8 mouse cellular contexts compared by ENCODE assay signal in the genomic region with DNA sequence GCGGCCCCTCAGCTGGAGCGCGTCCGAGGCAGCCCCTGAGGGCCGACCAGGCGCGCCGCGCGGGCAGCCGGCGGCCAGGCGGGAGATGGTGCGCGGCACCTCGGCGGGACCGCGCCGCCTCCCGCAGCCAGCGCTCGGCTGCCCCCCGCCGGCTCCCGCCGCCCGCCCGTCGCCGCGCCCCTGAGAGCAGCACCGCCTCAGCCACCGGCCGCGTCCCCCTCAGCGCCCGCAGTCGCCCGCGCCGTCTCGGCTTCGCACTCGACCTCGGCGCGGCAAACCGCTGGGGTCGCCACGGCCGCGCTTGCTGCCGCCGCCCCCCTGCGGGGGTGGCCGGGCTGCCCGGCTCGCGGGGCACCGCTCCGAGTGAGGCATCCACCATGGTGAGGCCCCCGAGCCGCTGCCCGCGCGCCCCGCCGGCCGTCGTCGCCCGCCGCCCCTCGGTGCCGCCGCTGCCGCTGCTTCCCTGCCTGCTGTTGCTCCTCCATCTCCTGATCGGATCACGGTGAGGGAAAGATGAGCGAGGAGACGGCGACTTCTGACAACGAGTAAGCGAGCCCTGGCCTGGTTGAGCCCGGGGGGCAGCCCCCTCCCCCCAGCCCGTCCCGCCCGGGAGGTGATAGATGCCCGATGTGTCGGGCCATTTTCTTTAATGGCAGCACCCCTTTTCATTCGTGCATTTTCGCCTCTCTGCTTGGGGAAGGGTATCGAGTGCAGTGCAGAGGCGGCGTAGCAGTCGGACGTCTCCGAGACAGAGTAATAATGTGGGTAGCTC. TPM values are rescaled to one million over a fixed set of nuclear protein-coding genes. Genes with fewer than 3 reads are reported as not detected.
DNase-seq lines count a peak whose midpoint lies in the region; ATAC-seq and TF ChIP-seq lines count a peak whose summit lies in the region.

A gene (plus strand): TSS at position 163 of the 772 bp plus-strand sequence.

- no peaks in the 10 kb centered on the region for H3K36me3 ChIP-seq in forebrain, embryonic 13.5 days (ENCODE audit: poor library complexity, severe bottlenecking)
- H3K36me3 ChIP-seq in hindbrain, embryonic 12.5 days = no peaks in the 10 kb centered on the region
- H3K36me3 ChIP-seq in stomach, embryonic 14.5 days (ENCODE audit: control insufficient read depth, insufficient read depth, low read length) = no peaks in the 10 kb centered on the region

- TF ChIP-seq POLR2A in bone marrow, adult 2 months (IDR thresholded peaks at IDR 0.05; ENCODE audit: borderline replicate concordance, control insufficient read depth, low read depth, low read length) = no peak

- 2% methylated on average over 86 of the region's 99 CpGs for WGBS in bone marrow, adult 2 months
- WGBS in forebrain, embryonic 13.5 days = 2% methylated on average over 45 of the region's 99 CpGs
- WGBS in hindbrain, embryonic 12.5 days = under 1% methylated on average over 74 of the region's 99 CpGs
- under 1% methylated on average over 97 of the region's 99 CpGs for WGBS in stomach, embryonic 14.5 days

- peak within 1 kb of the TSS; percentile 100 for H3K27ac ChIP-seq in left cerebral cortex, adult 2 months
- peak within 1 kb of the TSS; percentile 93 for H3K27ac ChIP-seq in bone marrow, adult 2 months (ENCODE audit: control insufficient read depth, insufficient read depth, low read depth, low read length, poor library complexity)
- peak within 1 kb of the TSS; percentile 99 for H3K27ac ChIP-seq in forebrain, embryonic 13.5 days
- peak within 1 kb of the TSS; percentile 100 for H3K27ac ChIP-seq in hindbrain, embryonic 12.5 days
- peak within 1 kb of the TSS; percentile 100 for H3K27ac ChIP-seq in stomach, embryonic 14.5 days (ENCODE audit: low read length)

- peak within 1 kb of the TSS; percentile 98 for H3K9ac ChIP-seq in forebrain, embryonic 13.5 days
- peak within 1 kb of the TSS; percentile 99 for H3K9ac ChIP-seq in hindbrain, embryonic 12.5 days
- H3K9ac ChIP-seq in stomach, embryonic 14.5 days (replicated peaks; ENCODE audit: low read depth, low read length) = peak within 1 kb of the TSS; percentile 99

- H3K27me3 ChIP-seq in forebrain, embryonic 13.5 days = no peaks in the 10 kb centered on the region
- H3K27me3 ChIP-seq in hindbrain, embryonic 12.5 days = no peaks in the 10 kb centered on the region
- no peaks in the 10 kb centered on the region for H3K27me3 ChIP-seq in stomach, embryonic 14.5 days (ENCODE audit: control insufficient read depth, insufficient read depth, low read length)

- peak; percentile 55 for ATAC-seq in forebrain, embryonic 13.5 days
- peak; percentile 5 for ATAC-seq in hindbrain, embryonic 12.5 days (ENCODE audit: low FRiP score)
- no peak for ATAC-seq in megakaryocyte-erythroid progenitor cell, adult 5-6 weeks (replicated peaks; ENCODE audit: low FRiP score, low TSS enrichment, poor library complexity, severe bottlenecking)
- ATAC-seq in stomach, embryonic 14.5 days (ENCODE audit: insufficient number of reproducible peaks, insufficient read depth, low FRiP score, low read depth) = no peak; the same call in 1 of the 2 replicates

- DNase-seq in left cerebral cortex, adult 2 months (ENCODE audit: extremely low spot score in 1 of 2, low spot score in 2 of 2) = peak; percentile 36 to 57
- no peak for DNase-seq in left cerebral cortex, adult 11 months (ENCODE audit: low spot score)
- peak; percentile 14 to 33 for DNase-seq in left cerebral cortex, postnatal 14 days (ENCODE audit: low spot score in 2 of 2)

- no peaks in the 10 kb centered on the region for H3K9me3 ChIP-seq in forebrain, embryonic 13.5 days (replicated peaks)
- H3K9me3 ChIP-seq in hindbrain, embryonic 12.5 days (replicated peaks) = no peaks in the 10 kb centered on the region
- H3K9me3 ChIP-seq in stomach, embryonic 14.5 days (ENCODE audit: control insufficient read depth, low read depth, low read length) = no peaks in the 10 kb centered on the region

- no peaks in the 10 kb centered on the region for H3K4me1 ChIP-seq in bone marrow, adult 2 months (ENCODE audit: control insufficient read depth, insufficient read depth, low read length)
- H3K4me1 ChIP-seq in forebrain, embryonic 13.5 days = peaks cover 24% of the 10 kb centered on the region
- H3K4me1 ChIP-seq in hindbrain, embryonic 12.5 days = peaks cover 14% of the 10 kb centered on the region
- H3K4me1 ChIP-seq in stomach, embryonic 14.5 days (ENCODE audit: control insufficient read depth, insufficient read depth, low read length) = peaks cover 18% of the 10 kb centered on the region; the same call in 1 of the 2 replicates

- no peak for TF ChIP-seq CTCF in left cerebral cortex, adult 2 months (IDR thresholded peaks at IDR 0.05)
- TF ChIP-seq CTCF in bone marrow, adult 2 months (IDR thresholded peaks at IDR 0.05; ENCODE audit: control insufficient read depth, insufficient read depth, low read length) = no peak

- peak within 1 kb of the TSS; percentile 80 for H3K4me2 ChIP-seq in forebrain, embryonic 13.5 days
- peak within 1 kb of the TSS; percentile 73 for H3K4me2 ChIP-seq in hindbrain, embryonic 12.5 days (replicated peaks)
- H3K4me2 ChIP-seq in stomach, embryonic 14.5 days (replicated peaks; ENCODE audit: low read depth, low read length) = peak within 1 kb of the TSS; percentile 82

- intact Hi-C loops in left cerebral cortex, adult 2 months (cut with DNase I) = loop anchor here (5.0 kb wide), 2 partner anchors 84 to 111 kb away; no protein-coding TSS in a partner anchor
- intact Hi-C loops in left cerebral cortex, postnatal 14 days (cut with DNase I) = loop anchor here (2.0 to 5.0 kb wide), 4 partner anchors 59 to 147 kb away; no protein-coding TSS in a partner anchor

- peak within 1 kb of the TSS; percentile 93 for H3K4me3 ChIP-seq in left cerebral cortex, adult 2 months
- H3K4me3 ChIP-seq in bone marrow, adult 2 months (replicated peaks; ENCODE audit: control insufficient read depth, low read depth, low read length) = peak within 1 kb of the TSS; percentile 87
- H3K4me3 ChIP-seq in forebrain, embryonic 13.5 days = peak within 1 kb of the TSS; percentile 94
- H3K4me3 ChIP-seq in hindbrain, embryonic 12.5 days = peak within 1 kb of the TSS; percentile 99
- peak within 1 kb of the TSS; percentile 97 for H3K4me3 ChIP-seq in stomach, embryonic 14.5 days (ENCODE audit: low read depth, low read length)

RNA-seq across cellular contexts. Expression of the gene that starts here (rescaled TPM):
- 100 to 1,000 TPM; 164 to 174 TPM for total RNA-seq in left cerebral cortex, adult 2 months (2021)
- 3.2 and 5.6 TPM in 2 replicates for polyA plus RNA-seq in bone marrow, adult 2 months (2011; ENCODE audit: insufficient read depth, insufficient read length, low replicate concordance, missing spikeins)
- polyA plus RNA-seq in forebrain, embryonic 13.5 days (2015; fragmentation: Nextera tagmentation; extraction: Ambion mirVana) = 7.7 and 8.3 TPM in 2 replicates
- polyA plus RNA-seq in hindbrain, embryonic 12.5 days (2016; fragmentation: Nextera tagmentation; extraction: Ambion mirVana) = 21.0 and 23.4 TPM in 2 replicates
- total RNA-seq in left cerebral cortex, postnatal 14 days (2021) = 100 to 1,000 TPM in 1 of 2 experiments, 10 to 100 TPM in 1; 99.6 to 113 TPM
- total RNA-seq in megakaryocyte-erythroid progenitor cell, adult 5-6 weeks (2014; fragmentation: Nextera tagmentation) = 17.9 and 23.3 TPM in 2 replicates
- 25.8 and 43.1 TPM in 2 replicates for total RNA-seq in megakaryocyte-erythroid progenitor cell, adult 5-6 weeks (2017)
- 18.0 and 19.1 TPM in 2 replicates for polyA plus RNA-seq in stomach, embryonic 14.5 days (2014; fragmentation: Nextera tagmentation; extraction: Ambion mirVana)

Comparison
In these comparisons a context has a peak if more than half of its experiments do, and no peak if none do; other contexts are left out.
1. ATAC-seq: peak in forebrain, embryonic 13.5 days (single experiment) and hindbrain, embryonic 12.5 days (single experiment); none in megakaryocyte-erythroid progenitor cell, adult 5-6 weeks (single experiment) and stomach, embryonic 14.5 days (single experiment).
2. Peak in every context shown above with its lines, with median percentiles within 50 percentile points of each other: H3K27ac ChIP-seq, H3K4me3 ChIP-seq, H3K4me2 ChIP-seq and H3K9ac ChIP-seq.